Mouse (Mus musculus) testis, adult 2 months (tissue): ENCODE data around the gene Pik3c2g.

Experiments used
- CTCF ChIP-seq: fragments of 200-500 bp; IDR thresholded peaks from 2 replicates; pipeline ENCODE4 v1.5.1; 2012; ENCODE audit warnings: low read depth, mild to moderate bottlenecking, inconsistent platforms, low read length, moderate library complexity; ENCODE audit not compliant: control insufficient read depth, insufficient read depth, insufficient replicate concordance
- POLR2A ChIP-seq: fragments of 200-500 bp; IDR thresholded peaks from 2 replicates; pipeline ENCODE4 v1.6.1; 2012; ENCODE audit warnings: low read depth, mild to moderate bottlenecking, inconsistent platforms, low read length, moderate library complexity; ENCODE audit not compliant: control insufficient read depth

GRCm38 (mm10) chr6:139777576-139778282 lies 190.7 kb downstream of the Pik3c2g start:
- TF ChIP-seq CTCF (no peak), POLR2A (no peak)
